Mouse (Mus musculus) G1E (cell line): ENCODE measurements around the gene Samd7.

Source experiments
- CTCF ChIP-seq: IDR thresholded peaks from 2 replicates; pipeline ENCODE4 v1.5.1; 2012; ENCODE audit warnings: low read depth, low read length, inconsistent platforms, mixed read lengths
- GATA1 ChIP-seq: IDR thresholded peaks from 2 replicates; pipeline ENCODE4 v1.6.1; 2012; ENCODE audit warnings: borderline replicate concordance, low read length, inconsistent platforms, mixed read lengths
- POLR2AphosphoS5 ChIP-seq: IDR thresholded peaks from 2 replicates; pipeline ENCODE4 v1.6.1; 2012; ENCODE audit warnings: low read depth, low read length, inconsistent platforms; ENCODE audit not compliant: insufficient replicate concordance
- TAL1 ChIP-seq: conservative IDR thresholded peaks from 2 replicates; pipeline ENCODE4 v1.6.1; 2012; ENCODE audit warnings: low read depth, low read length, inconsistent platforms, mixed read lengths

DNA sequence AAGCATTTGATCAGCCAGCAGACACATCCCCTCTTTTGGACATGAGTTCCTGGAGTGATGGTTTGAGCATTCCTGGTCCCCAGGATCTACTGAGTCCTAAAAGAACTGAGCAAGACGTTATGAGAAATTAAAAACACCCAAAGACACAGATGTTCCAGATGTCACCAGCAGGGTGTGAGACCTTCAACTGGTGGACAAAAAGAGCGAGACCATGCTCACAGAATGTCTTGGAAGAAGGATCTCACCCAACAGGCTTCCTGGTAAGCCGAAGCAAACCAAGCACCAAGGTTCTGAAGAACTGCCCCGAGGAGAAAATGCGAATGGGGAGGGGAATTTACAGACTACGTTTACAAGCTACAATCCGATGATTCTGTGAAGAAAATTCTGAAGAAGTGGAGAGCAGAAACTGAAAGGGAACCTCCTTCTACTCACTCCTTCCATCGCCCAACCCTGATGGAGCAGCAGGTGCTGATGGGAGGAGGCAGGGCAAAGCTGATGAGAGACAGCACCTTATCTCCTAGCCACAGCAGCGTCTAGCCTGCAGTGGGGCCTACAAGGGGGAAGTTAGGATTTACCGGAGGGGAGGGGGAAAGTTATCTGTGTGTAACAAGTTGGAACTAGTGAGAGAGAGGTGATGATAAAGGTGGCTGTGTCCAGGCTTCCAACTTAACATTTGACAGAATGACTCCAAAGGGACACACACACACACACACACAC is 19.4 kb downstream of the Samd7 start:
- TF ChIP-seq CTCF (no peak), GATA1 (no peak), POLR2AphosphoS5 (no peak), TAL1 (peak; percentile 97)
